Mouse (Mus musculus): ENCODE measurements around the gene Lhx1.

The Lhx1 gene

DNA sequence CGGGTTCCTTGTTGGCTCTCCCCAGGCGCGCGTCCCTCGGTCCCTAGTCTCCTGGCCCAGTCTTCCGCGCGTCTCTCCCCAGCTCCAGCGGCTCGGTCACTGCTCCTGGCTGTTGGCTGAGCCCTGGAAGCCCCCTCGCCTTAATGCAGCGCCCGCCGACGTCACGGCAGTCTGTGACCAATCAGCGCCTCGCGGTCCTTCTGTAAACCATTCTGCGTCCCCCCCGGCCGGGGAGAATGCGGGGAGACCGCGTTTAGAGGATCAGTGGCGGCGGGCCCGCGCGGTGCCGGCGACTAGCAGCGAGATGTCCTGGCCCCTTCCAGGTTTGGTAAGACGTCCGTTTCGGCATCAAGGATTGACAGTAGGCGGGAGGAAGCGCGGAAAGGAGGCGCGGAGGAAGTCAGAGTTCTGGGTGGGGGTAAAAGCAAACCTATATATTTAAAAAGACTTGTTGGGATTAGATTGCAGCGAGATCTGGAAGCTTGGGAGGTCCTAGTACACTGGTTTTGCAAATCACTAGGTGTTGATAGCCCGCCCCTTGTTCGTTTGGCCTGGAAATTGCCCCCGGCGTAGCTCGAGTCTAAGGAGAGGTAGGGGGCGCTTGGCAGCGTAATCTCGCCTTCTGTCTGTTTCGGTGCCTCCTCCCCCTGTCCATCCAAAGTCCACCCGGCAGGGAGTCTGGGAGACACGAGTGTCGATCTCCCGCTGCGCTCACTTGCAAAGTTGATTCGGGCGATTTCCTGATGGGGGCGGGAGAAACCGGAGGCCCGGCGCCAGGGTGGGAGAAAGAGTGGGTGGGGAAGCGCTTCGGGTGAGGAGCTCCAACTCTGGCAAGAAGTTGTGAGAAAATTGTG lies at the start of gene Lhx1:
TSS of gene Lhx1 (minus strand) at position 115 of the 854 bp plus-strand sequence.
- no peak for DNase-seq (ENCODE audit: low read depth, low spot score)

DNA sequence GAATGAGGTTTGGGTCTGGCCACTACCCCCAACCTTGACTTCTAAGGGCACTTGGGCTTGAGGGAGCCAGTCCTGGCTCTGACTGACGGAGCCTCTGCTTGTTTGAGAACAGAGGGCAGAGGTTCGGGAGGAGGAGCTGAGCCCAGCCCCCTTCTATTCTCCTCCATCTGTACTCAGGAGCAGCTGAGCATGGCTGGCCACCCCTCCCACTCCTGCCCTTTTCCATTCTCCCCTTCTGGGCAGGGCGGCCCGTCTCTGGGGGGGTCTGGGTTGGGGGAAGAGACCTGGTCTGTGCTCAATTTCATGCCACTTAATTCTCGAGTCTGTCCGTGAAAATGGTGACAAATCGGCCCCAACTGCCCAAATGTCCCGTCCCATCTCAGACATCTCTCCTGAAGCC lies 49.5 kb upstream of the Lhx1 start:
- no peak for DNase-seq (ENCODE audit: low read depth, low spot score)

DNA sequence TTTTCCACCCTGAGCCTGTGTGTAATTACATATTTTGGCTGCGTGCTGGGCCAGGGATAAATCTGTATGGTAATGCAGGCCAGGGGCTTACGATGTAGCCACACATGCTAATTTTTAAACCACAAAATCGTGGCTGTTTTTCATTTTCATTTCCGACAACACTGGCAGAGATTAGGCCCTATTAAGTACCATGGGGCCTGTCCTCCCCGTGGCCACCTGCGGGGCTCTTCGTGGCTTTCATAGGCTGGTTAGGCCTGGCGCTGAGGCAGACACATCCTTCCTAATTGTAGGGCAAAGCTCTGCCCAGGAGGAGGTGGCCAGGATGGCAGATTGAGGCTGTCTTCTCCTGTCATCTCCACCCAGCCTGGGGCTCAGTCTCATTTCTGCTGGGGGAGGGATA lies 48.3 kb upstream of the Lhx1 start:
- DNase-seq (ENCODE audit: low read depth, low spot score) = no peak

DNA sequence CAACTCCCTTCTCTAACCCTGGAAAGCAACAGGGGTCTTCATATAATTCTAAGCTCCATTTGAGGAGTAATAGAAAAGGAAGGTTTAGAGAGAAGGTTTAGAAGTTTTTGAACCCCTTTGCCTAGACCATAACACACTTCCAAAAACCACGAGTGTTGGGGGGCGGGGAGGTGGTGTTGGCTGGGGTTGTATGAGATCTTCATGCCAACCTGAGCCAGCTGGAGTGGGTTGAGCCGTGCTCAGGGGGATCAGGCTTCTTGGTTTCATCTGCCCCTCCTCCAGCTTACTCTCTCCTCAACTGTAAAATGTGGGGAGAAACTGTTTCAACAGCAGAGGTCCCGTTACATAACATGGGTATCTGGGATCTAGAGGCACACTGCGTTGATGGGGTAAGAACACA lies 45.5 kb upstream of the Lhx1 start:
- DNase-seq (ENCODE audit: low read depth, low spot score) = no peak

DNA sequence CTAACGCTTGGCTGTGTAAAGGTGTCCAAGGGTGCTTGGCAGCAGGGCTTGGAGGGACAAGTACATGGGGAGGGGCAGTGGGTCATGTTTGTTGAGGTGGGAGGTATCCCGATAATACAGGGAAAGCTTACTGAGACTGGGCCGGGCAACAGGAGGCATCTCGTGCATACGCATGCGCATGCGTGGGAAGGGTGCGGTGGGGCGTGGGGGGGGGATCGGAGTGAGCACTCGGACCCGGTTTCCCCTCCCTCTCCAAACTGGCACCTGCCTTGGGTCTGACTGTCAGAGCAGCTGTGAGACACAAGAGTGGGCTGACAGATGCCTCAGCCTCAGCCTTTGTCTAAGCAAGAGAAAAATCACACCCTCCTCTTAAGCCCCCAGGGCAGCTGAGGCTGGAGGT lies 45.1 kb upstream of the Lhx1 start:
- no peak for DNase-seq (ENCODE audit: low read depth, low spot score)

DNA sequence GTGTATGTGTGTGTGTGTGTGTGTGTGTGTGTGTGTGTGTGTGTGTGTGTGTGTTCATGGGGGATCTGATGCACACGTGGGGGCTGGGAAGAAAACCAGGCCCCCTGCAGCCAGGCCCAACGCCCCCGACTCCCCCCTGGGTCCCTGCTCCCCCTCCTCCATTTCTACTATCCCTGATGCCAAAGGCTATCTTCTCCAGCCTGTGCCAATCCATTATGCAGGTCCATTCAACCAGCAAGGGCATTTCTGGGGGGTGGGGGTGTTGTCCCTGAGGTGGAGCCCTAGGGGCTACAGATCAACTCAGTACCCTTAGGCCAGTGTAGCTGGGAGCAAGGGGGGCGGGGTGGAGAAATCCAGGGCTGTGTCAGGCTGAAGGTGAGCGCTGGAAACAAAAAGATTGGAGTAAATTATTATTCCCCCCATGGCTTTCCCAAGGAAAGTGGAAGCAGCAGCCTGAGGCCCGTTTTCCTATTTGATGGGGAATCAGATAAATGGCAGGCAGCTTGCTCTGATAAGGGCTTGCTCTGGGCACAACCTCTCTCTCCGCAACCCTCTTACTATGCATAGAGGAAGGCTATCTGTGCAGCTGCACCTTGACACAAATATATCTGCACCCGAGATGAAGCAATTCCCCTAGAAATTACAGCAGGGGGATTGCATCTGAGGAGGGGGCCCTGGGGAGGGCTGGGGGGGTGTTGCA lies 43.9 kb upstream of the Lhx1 start:
- no peak for DNase-seq (ENCODE audit: low read depth, low spot score)

DNA sequence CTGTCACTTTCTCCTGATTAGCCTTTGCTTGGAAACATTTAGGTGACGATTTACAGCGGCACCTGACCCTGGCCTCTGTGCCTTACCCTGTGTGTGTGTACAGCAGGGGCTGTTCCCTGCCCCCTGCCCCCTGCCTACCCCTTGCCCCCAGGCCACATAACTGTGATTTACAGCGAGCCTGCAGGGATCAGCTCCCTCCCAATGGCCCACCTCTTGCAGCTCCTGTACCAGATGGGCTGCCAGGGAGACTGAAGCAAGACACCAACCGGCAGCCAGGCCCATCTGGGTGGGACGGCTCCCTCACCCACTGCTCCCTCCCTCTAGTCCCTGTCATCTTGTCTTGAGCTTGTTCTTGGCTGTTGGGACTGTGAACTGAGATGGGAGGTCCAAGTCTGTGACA lies 43.1 kb upstream of the Lhx1 start:
- no peak for DNase-seq (ENCODE audit: low read depth, low spot score)

DNA sequence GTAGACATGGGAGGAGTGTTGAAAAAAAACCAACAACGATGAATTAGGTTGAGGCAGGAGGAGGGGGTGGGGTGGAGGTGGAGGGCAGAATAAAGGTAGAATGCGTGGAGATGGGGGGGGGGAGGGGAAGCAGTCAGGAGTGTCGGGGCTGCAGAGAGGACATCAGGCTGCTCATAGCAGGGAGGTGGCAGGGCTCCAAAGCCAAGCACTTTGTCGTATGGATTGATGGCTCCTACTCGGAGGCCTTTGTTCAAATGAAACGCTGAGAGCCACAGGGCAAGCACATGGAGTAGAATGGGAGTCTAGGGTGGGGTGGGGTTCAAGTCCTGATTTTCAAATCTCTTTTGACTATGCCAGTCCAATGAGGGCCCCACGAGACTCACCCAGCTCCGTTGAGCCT lies 41.4 kb upstream of the Lhx1 start:
- DNase-seq (ENCODE audit: low read depth, low spot score) = no peak

DNA sequence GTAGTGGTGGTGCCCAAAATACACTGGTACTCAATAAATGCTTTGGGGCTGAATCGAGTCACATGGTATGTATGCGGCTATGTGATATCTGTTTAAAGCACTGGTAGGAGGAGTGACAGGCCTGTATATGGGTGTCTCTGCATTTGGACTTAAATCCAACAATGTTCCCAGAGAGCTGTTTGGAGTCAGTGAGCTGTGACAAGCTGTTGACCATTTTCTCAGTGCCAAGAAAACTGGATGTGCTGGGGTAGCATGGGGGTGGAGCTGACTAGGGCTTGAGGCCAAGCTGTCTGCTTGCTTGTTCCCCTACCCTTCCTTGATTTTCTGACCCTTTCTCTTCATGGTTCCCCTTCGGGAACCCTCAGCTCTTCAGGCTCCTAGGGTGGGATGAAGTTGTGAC lies 39.9 kb upstream of the Lhx1 start:
- no peak for DNase-seq (ENCODE audit: low read depth, low spot score)

DNA sequence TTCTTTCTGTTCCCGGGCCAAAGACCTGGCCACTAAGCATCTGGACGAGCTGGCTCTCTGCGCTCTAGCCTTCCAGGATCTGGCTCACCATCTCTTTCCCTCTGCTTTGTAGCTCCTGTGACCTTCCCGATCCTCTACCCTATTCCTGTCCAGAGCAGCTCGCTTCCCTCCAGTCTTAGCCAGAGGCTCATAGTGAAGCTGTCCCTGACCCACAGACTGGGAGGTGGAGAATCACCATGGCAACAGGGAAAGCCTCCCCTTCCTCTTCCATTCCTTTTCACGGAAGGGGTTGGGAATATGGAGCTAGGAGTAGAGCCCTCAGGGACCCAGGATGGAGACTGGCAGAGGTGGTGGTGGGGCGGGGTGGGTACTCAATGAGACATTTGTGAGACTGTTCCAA lies 38.0 kb upstream of the Lhx1 start:
- no peak for DNase-seq (ENCODE audit: low read depth, low spot score)

DNA sequence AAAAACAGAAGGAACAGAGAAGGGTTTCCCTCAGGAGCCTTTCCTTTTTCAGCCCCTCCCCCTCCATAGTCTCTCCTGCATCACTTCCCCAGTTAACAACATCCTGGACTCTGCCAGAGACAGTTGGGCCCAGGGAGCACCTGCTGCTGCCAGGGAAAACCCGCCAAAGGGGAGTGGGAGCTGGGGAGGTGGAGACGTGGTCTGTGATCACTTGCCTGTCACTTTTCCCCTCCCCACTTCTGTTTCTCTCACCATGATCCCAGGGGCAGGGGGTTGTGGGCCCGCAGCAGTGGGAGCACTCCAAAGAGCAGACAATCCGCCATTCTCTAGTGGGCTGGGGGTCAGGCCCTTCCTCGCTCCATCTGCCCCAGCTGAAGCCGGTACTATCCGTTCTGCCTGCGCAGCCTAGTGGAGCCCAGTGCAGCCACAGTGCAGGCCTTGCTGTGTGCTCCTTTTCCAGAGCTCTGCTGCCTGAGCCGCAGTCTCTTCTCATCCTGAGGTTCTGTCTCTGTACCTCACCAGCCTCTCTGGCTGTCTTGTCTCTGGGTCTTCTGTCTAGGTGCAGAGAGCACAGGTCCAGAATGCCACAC lies 37.5 kb upstream of the Lhx1 start:
- no peak for DNase-seq (ENCODE audit: low read depth, low spot score)

DNA sequence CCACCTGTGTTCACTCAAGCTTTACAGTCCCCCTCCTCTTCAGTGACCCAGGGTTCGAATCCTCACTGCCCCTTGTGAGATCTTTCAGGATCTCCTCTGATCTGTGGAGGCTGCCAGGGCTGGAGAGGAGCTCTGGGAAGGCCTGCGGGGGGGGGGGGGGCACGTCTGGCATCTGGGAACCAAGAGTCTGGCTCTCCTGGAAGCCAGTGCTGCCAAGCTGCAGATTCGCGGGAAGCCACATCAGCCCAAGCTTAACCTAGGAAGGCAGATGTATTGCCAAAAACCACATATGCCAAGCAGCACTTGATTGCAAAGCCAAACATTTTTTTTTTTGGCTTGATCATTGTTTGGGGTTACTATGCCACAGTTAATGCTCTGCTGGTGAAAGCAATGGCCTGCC lies 36.2 kb upstream of the Lhx1 start:
- DNase-seq (ENCODE audit: low read depth, low spot score) = no peak

DNA sequence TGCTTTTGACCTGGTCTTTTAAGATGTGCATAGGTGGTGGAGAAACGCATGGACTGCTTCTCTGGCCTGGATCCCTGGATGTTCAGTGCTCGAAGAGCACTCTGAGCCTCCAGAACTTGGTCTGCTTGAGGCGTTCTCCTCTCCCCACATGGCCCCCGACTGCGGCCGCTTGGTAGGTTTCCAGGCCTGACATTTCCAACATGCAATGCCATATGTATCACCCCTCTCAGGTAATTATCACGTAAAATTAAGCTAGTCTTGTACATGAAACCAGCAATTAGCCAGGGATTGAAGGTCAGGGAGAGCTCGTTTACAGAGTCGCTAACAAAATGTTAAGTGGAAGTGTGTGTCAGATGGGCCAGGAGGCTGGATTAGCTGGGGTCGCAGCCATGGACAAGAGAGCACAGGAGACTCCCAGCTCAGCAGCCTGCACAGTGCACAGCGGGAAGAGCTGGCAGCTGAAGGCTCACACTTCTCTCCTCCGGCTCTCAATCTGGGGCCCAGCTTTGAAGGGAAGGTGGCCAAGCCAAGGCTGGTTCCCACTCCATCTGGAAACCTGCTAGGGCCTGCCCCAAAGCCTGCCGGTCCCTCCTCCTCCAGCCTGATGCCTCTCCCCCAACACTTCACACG lies 28.6 kb upstream of the Lhx1 start:
- no peak for DNase-seq (ENCODE audit: low read depth, low spot score)

DNA sequence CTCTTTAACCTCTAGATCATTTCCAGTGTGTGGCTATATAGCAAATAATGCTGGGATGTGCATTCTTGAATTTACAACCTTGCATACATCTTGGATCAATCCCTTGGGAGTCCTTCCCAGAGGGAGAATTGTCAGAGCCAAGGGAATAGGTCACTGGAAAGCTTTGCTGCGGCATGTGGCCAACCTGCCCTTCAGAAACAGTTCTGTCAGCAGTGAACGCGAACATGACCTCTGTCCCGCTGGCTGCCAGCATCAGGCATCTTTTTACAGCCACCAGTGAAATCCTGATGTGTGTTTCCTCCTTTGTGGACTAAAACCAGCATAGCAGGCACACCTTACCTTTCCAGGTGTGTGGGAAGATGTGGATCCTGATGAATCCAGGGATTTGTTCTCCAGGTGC lies 26.0 kb upstream of the Lhx1 start:
- no peak for DNase-seq (ENCODE audit: low read depth, low spot score)

DNA sequence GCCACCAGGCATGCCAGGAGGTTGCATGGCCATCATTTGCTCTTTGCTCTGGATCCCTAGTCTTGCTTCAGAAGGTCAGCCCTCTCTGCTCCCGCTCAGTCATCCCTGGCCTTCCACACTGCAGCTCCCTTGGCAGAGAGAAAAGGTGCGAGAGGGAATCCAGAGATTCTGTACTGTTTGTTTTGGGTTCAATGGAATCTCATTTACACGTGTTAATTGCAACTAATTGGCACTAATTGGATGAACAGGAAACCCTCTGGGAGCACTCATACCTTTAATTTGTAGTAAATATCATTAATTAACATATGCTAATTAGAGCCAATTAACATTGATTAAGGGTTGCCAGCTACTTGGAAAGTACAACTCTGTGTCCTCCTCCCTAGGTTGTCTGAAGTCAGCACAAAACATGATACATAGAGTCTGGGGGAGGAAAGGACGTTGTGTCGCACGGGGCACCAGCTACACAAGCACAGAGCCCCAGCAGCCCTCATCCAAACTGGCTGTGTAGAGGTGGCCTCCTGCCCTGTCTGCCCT lies 24.0 kb upstream of the Lhx1 start:
- DNase-seq (ENCODE audit: low read depth, low spot score) = no peak

DNA sequence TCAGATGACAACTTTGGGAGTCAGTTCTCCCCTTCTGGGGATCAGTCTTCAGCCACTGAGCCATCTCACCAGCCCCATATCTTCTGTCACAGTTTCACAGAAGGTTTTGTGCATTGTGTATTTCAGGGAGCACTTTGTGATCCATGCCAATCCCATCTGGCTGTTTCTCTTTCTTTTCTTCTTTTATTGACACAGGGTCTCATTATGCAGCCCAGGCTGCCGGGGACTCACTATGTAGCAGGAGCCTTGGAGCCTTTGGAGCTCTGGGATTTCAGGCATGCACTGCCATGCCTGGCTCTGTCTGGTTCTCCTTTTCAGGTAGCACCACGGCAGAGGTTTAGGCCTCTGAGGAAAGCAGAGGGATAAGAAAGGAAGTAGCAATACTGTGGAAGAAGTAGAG lies 23.0 kb upstream of the Lhx1 start:
- DNase-seq (ENCODE audit: low read depth, low spot score) = no peak

DNA sequence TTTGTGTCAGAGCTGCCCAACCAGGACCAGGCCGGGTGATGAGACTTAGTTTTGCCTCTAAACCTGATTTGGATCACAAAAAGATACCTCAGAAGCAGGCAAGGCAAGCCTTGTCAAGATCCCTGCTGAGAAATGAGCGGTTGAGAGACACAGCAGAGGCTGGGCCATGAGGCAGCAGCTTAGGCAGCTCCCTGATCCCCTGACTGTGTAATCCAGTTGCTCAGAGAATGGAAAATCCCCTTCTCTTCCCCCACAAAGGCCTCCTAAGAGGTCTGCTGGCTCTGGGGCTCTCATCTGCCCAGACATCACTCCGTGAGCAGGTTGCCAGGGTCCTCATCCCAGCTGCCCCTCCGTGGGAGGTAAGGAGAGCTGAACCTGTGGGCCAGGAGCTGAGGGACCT lies 14.6 kb upstream of the Lhx1 start:
- DNase-seq (ENCODE audit: low read depth, low spot score) = no peak

DNA sequence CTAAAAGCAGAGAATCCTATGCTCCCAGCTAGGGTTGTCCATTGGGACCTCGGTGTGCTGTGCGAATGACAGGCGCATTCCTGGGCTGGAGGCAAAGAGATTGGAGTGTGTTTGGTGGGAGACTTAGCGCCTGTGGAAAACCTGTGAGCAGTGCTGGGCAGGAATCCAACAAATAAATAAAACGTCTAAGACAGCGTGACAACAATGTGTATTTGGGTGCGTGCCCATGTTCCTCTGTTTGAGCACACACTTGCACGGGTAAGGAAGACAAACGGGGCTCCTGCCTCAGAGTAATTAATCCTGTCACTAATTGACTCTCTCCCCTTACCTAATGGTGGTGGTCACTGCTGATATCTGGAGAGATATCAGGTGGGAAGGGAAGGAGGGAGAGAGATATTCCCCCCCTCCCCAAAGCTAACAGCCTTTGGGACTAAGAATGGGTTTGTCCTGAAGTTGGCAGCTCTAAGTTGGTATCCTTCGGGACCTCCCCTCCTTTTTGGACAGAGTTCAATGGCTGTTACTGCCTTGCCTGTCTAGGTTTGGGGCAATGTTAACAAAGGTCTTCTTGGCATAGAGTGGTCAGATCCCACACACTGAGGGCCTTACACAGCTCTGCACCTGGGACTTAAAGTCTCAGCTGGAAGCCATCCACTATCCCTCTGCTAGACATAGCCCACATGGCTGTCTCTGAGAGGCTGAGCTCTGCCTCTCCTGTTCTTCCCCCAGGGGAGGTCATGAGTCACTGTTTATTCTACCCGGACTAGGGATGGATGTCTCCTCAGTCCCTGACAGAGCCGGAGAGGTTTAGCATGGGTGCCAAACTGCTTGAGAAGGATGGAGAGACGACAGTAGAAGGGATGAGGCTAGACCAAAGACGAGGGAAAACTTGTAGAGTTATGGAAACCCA lies 4.7 kb upstream of the Lhx1 start:
- no peak for DNase-seq (ENCODE audit: low read depth, low spot score)

DNA sequence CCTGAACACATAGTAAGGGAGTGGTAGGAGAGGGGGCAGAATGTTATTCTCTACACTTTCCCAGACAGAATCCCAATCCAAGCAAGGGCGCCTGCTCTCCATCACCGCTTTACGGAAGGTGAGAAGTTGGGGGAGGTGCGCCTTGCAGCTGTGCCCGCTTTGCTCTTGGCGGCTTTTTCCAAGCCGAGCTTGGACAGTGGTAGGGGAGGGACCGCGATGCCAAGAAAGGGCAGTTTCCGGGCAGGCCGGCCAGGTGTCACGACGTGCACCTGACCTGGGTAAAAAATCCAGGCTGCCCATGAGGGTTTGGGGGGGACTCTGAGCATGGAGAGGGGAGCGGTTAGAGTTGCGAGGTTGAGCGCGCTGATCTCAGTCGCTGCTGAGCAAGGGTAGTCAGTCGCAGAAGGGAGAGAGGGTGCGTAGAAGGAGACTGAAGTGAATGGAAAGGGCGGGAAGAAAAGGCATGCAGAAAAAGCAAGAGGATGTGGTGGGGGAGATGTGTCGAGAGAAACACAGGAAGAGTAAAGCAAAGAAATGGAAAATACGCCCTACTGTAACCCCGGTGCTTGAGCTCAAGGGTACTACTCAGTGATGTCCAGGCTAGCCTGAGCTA lies 3.9 kb upstream of the Lhx1 start:
- DNase-seq (ENCODE audit: low read depth, low spot score) = no peak

DNA sequence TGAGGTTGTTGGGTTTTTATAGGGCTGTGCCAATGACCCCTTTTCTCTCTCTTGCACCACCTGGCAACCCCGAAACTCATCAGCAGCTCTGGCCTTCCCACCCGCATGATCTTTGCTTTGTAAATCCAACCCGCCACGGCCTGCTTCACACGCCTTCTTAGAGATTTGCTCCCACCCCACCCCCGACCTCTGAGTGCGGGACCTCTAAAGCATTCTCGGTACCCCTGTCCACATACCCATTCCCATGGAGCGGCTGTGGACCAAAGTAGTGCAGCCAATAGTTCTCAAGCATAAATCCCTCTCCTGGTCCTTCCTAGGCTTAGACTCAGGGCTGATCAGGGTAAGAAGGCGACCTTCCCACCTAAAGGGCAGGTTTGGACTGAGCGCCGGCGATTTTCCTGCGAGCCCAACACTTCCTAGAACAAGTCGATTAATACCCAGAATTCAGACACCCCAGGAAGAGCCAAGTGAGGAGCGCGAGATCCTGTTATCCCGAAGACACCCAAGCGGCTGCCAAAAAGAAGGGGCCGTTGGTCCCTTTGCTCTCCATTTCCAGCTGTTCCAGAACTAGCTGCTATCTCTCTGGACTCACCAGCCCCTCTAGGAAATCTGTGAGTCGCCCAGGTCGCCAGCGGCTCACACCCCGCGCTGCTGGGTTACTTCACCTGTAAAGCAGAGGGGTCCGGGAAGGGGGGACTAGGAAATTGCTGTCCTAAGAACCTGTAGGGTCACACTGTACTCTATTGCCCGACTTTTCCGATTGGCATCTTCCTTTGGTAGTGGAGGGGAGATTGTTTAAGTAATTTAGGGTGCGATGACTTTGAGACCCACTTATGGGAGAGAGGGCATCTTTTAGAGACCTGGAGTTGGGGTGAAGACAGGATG lies 1.9 kb upstream of the Lhx1 start:
- no peak for DNase-seq (ENCODE audit: low read depth, low spot score)
